ENCODE assay signal across 8 mouse cellular contexts in the genomic region with DNA sequence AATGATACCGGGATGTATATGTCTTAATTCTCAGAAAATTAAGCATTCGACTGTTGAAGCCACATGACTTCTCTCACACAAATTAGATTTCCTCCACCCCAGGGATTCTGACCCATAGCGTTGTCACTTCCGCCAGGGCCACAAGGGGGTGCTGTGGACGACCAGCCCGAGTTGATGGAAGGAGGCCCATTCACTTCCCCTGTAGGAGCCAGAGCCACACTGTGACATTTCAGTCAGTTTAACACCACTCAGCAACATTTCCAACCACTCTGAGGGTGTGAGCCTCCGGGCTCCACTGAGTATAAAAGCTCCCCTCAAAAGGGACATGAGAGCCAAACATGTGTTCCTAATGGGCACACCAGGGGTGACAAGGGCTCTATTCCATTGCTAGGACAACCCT. TPM values are rescaled to one million over a fixed set of nuclear protein-coding genes. Genes with fewer than 3 reads are reported as not detected.
DNase-seq lines count a peak whose midpoint lies in the region; ATAC-seq and TF ChIP-seq lines count a peak whose summit lies in the region.

No protein-coding gene starts in this region.

- H3K9me3 ChIP-seq in E14TG2a.4 (ENCODE audit: low read length): peaks cover 12% of the 10 kb centered on the region
- H3K9me3 ChIP-seq in embryonic facial prominence, embryonic 14.5 days (ENCODE audit: control insufficient read depth, low read length): 0 out of 2 replicates have a peak, but pooled peaks cover 4% of the 10 kb centered on the region
- no peaks in the 10 kb centered on the region for H3K9me3 ChIP-seq in heart, embryonic 15.5 days (replicated peaks)
- H3K9me3 ChIP-seq in lung, embryonic 15.5 days: no peaks in the 10 kb centered on the region

- H3K36me3 ChIP-seq in E14TG2a.4 (ENCODE audit: insufficient read depth, low read length): no peaks in the 10 kb centered on the region
- H3K36me3 ChIP-seq in embryonic facial prominence, embryonic 14.5 days (ENCODE audit: control insufficient read depth, insufficient read depth, low read length): no peaks in the 10 kb centered on the region
- H3K36me3 ChIP-seq in heart, embryonic 15.5 days: no peaks in the 10 kb centered on the region
- no peaks in the 10 kb centered on the region for H3K36me3 ChIP-seq in lung, embryonic 15.5 days

- H3K4me2 ChIP-seq in embryonic facial prominence, embryonic 14.5 days (ENCODE audit: low read depth, low read length): no peak overlapping the region
- H3K4me2 ChIP-seq in heart, embryonic 15.5 days: no peak overlapping the region
- no peak overlapping the region for H3K4me2 ChIP-seq in lung, embryonic 15.5 days

- H3K4me1 ChIP-seq in E14TG2a.4 (replicated peaks; ENCODE audit: low read depth, low read length): peaks cover 38% of the 10 kb centered on the region
- no peaks in the 10 kb centered on the region for H3K4me1 ChIP-seq in embryonic facial prominence, embryonic 14.5 days (ENCODE audit: control insufficient read depth, insufficient read depth, low read length)
- peaks cover 18% of the 10 kb centered on the region for H3K4me1 ChIP-seq in heart, embryonic 15.5 days (replicated peaks)
- H3K4me1 ChIP-seq in lung, embryonic 15.5 days: peaks cover 27% of the 10 kb centered on the region

- peak; percentile 17; the same call in 1 of the 2 replicates for ATAC-seq in embryonic facial prominence, embryonic 14.5 days (ENCODE audit: low read depth)
- ATAC-seq in heart, embryonic 15.5 days (replicated peaks; ENCODE audit: insufficient number of reproducible peaks, insufficient read depth, low FRiP score, low read depth): no peak
- ATAC-seq in lung, embryonic 15.5 days (ENCODE audit: borderline replicate concordance, extremely low read depth, low FRiP score, low TSS enrichment): no peak
- ATAC-seq in erythroblast, adult 5-6 weeks (replicated peaks; ENCODE audit: low FRiP score, poor library complexity, severe bottlenecking): no peak

- no peak overlapping the region for H3K9ac ChIP-seq in embryonic facial prominence, embryonic 14.5 days (ENCODE audit: low read depth, low read length)
- no peak overlapping the region for H3K9ac ChIP-seq in heart, embryonic 15.5 days
- no peak overlapping the region for H3K9ac ChIP-seq in lung, embryonic 15.5 days

- peak overlapping the region; percentile 26; the same call in 1 of the 2 replicates for H3K4me3 ChIP-seq in E14TG2a.4 (replicated peaks; ENCODE audit: low read length)
- H3K4me3 ChIP-seq in embryonic facial prominence, embryonic 14.5 days (ENCODE audit: low read depth, low read length): no peak overlapping the region
- H3K4me3 ChIP-seq in heart, embryonic 15.5 days: no peak overlapping the region
- no peak overlapping the region for H3K4me3 ChIP-seq in lung, embryonic 15.5 days

- H3K27me3 ChIP-seq in E14TG2a.4 (ENCODE audit: insufficient read depth, low read length): no peaks in the 10 kb centered on the region
- no peaks in the 10 kb centered on the region for H3K27me3 ChIP-seq in embryonic facial prominence, embryonic 14.5 days (replicated peaks; ENCODE audit: control insufficient read depth, insufficient read depth, low read length)
- no peaks in the 10 kb centered on the region for H3K27me3 ChIP-seq in heart, embryonic 15.5 days
- no peaks in the 10 kb centered on the region for H3K27me3 ChIP-seq in lung, embryonic 15.5 days

- peak; percentile 79 for TF ChIP-seq CTCF in E14TG2a.4 (conservative IDR thresholded peaks at IDR 0.05; ENCODE audit: low read length)

- H3K27ac ChIP-seq in embryonic facial prominence, embryonic 14.5 days (replicated peaks; ENCODE audit: low read depth, low read length): peak overlapping the region; percentile 71; the same call in 1 of the 2 replicates
- H3K27ac ChIP-seq in heart, embryonic 15.5 days: peak overlapping the region; percentile 26; the same call in 1 of the 2 replicates
- peak overlapping the region; percentile 77 for H3K27ac ChIP-seq in lung, embryonic 15.5 days

- DNase-seq in adrenal gland, postnatal 10 days: peak; percentile 77
- no peak for DNase-seq in embryonic facial prominence, embryonic 14.5 days (ENCODE audit: low spot score)
- DNase-seq in kidney, postnatal 25 days: peak; percentile 59 to 60
- DNase-seq in right cerebral cortex, adult 18-20 months: peak; percentile 27

- 73% methylated on average over 7 of the region's 7 CpGs for WGBS in embryonic facial prominence, embryonic 14.5 days
- 74% methylated on average over 7 of the region's 7 CpGs for WGBS in heart, embryonic 15.5 days
- WGBS in lung, embryonic 15.5 days: 69% methylated on average over 7 of the region's 7 CpGs

RNA-seq across cellular contexts. Expression of a gene that starts 54.6 kb away (rescaled TPM):
- total RNA-seq in adrenal gland, postnatal 10 days (2021): 10 to 100 TPM; 12.5 to 14.9 TPM
- polyA plus RNA-seq in embryonic facial prominence, embryonic 14.5 days (2014; fragmentation: Nextera tagmentation; extraction: Ambion mirVana): 6.6 and 6.9 TPM in 2 replicates
- 7.0 and 9.2 TPM in 2 replicates for polyA plus RNA-seq in heart, embryonic 15.5 days (2015; fragmentation: Nextera tagmentation; extraction: Ambion mirVana)
- 21.7 and 23.3 TPM in 2 replicates for polyA plus RNA-seq in lung, embryonic 15.5 days (2015; fragmentation: Nextera tagmentation; extraction: Ambion mirVana)
- total RNA-seq in erythroblast, adult 5-6 weeks (2015; ENCODE audit: low replicate concordance): 0.96 and 2.9 TPM in 2 replicates
- 1.8 and 3.5 TPM in 2 replicates for total RNA-seq in erythroblast, adult 5-6 weeks (2017; ENCODE audit: low replicate concordance)

Comparison
In these comparisons a context has a peak if more than half of its experiments do, and no peak if none do; other contexts are left out.
1. H3K27ac ChIP-seq: peak in every context shown above with its lines; median percentile 77 in lung, embryonic 15.5 days; 71 in embryonic facial prominence, embryonic 14.5 days; 26 in heart, embryonic 15.5 days.